ENCODE assay signal across 9 mouse cellular contexts in genomic region chr8:123410049-123410587, GRCm38 (mm10). TPM values are rescaled to one million over a fixed set of nuclear protein-coding genes. Genes with fewer than 3 reads are reported as not detected.
DNase-seq lines count a peak whose midpoint lies in the region; ATAC-seq and TF ChIP-seq lines count a peak whose summit lies in the region.
"Had no signal": no experiment of that assay in that cellular context is flagged by ENCODE, and none has a peak within 500 bp of the region (broad histone marks: within the 10 kb centered on the region; RNA-seq: fewer than 3 reads in every experiment).

No protein-coding gene starts in this region.

- no peak overlapping the region for H3ac ChIP-seq in myocyte (ENCODE audit: control insufficient read depth, insufficient read length)

- H3K9ac ChIP-seq in liver, embryonic 16.5 days (ENCODE audit: low read depth, low read length) = no peak overlapping the region
- H3K9ac ChIP-seq in liver, embryonic 11.5 days (ENCODE audit: low read depth, low read length) = no peak overlapping the region
- H3K9ac ChIP-seq in embryonic facial prominence, embryonic 12.5 days = no peak overlapping the region
- no peak overlapping the region for H3K9ac ChIP-seq in heart, postnatal 0 days (replicated peaks; ENCODE audit: low read depth, low read length)

- TF ChIP-seq EP300 in heart, postnatal 0 days (IDR thresholded peaks at IDR 0.05; ENCODE audit: low read depth) = no peak

- 67% methylated on average over 8 of the region's 8 CpGs for WGBS in liver, embryonic 16.5 days (ENCODE audit: insufficient replicate concordance)
- 67% methylated on average over 8 of the region's 8 CpGs for WGBS in liver, embryonic 11.5 days
- 53% methylated on average over 8 of the region's 8 CpGs for WGBS in embryonic facial prominence, embryonic 12.5 days
- WGBS in heart, postnatal 0 days = 64% methylated on average over 8 of the region's 8 CpGs

- no peak overlapping the region for H3K27ac ChIP-seq in liver, embryonic 16.5 days (ENCODE audit: low read length)
- H3K27ac ChIP-seq in liver, embryonic 11.5 days (ENCODE audit: low read depth, low read length) = no peak overlapping the region
- 0 out of 2 replicates have a peak overlapping the region, but pooled peaks have one; percentile 5 for H3K27ac ChIP-seq in embryonic facial prominence, embryonic 12.5 days
- no peak overlapping the region for H3K27ac ChIP-seq in heart, postnatal 0 days (ENCODE audit: low read depth)

- no peak overlapping the region for H3K4me2 ChIP-seq in liver, embryonic 16.5 days (ENCODE audit: low read depth, low read length)
- H3K4me2 ChIP-seq in liver, embryonic 11.5 days = no peak overlapping the region
- peak overlapping the region; percentile 61 for H3K4me2 ChIP-seq in embryonic facial prominence, embryonic 12.5 days (replicated peaks)
- no peak overlapping the region for H3K4me2 ChIP-seq in heart, postnatal 0 days (ENCODE audit: low read depth, low read length)
- peak overlapping the region; percentile 79 for H3K4me2 ChIP-seq in myocyte (ENCODE audit: low read depth)

- no peaks in the 10 kb centered on the region for H3K36me3 ChIP-seq in liver, embryonic 16.5 days (ENCODE audit: control insufficient read depth, insufficient read depth)
- H3K36me3 ChIP-seq in liver, embryonic 11.5 days (ENCODE audit: control insufficient read depth, insufficient read depth, low read length) = no peaks in the 10 kb centered on the region
- no peaks in the 10 kb centered on the region for H3K36me3 ChIP-seq in embryonic facial prominence, embryonic 12.5 days
- no peaks in the 10 kb centered on the region for H3K36me3 ChIP-seq in heart, postnatal 0 days (replicated peaks; ENCODE audit: control insufficient read depth, insufficient read depth, low read length)
- no peaks in the 10 kb centered on the region for H3K36me3 ChIP-seq in myocyte (ENCODE audit: control insufficient read depth, insufficient read depth)

- TF ChIP-seq POLR2A in myocyte (IDR thresholded peaks at IDR 0.05; ENCODE audit: insufficient read length, low read depth) = no peak

- no peaks in the 10 kb centered on the region for H3K9me3 ChIP-seq in liver, embryonic 16.5 days (replicated peaks; ENCODE audit: control insufficient read depth, low read length)
- H3K9me3 ChIP-seq in liver, embryonic 11.5 days (ENCODE audit: control insufficient read depth, low read length) = no peaks in the 10 kb centered on the region
- H3K9me3 ChIP-seq in embryonic facial prominence, embryonic 12.5 days = no peaks in the 10 kb centered on the region
- H3K9me3 ChIP-seq in heart, postnatal 0 days (replicated peaks; ENCODE audit: control insufficient read depth, low read length) = no peaks in the 10 kb centered on the region

- H3K27me3 ChIP-seq in liver, embryonic 16.5 days (ENCODE audit: control insufficient read depth, insufficient read depth, low read depth, low read length) = peaks cover 51% of the 10 kb centered on the region
- H3K27me3 ChIP-seq in liver, embryonic 11.5 days (replicated peaks; ENCODE audit: control insufficient read depth, insufficient read depth, low read length) = peaks cover 57% of the 10 kb centered on the region
- peaks cover 61% of the 10 kb centered on the region for H3K27me3 ChIP-seq in embryonic facial prominence, embryonic 12.5 days
- H3K27me3 ChIP-seq in heart, postnatal 0 days (ENCODE audit: control insufficient read depth, insufficient read depth, low read length) = peaks cover 47% of the 10 kb centered on the region
- H3K27me3 ChIP-seq in myocyte (ENCODE audit: control insufficient read depth, insufficient read depth, insufficient read length) = no peaks in the 10 kb centered on the region

- 0 out of 2 replicates have a peak, but pooled peaks have one; percentile 9 for ATAC-seq in liver, embryonic 16.5 days (ENCODE audit: low read depth)
- ATAC-seq in liver, embryonic 11.5 days (replicated peaks; ENCODE audit: low FRiP score) = no peak
- ATAC-seq in embryonic facial prominence, embryonic 12.5 days (ENCODE audit: insufficient number of reproducible peaks, insufficient read depth, low FRiP score, low TSS enrichment) = no peak
- ATAC-seq in heart, postnatal 0 days (ENCODE audit: insufficient read depth, low read depth) = peak; percentile 55

- TF ChIP-seq CTCF in heart, postnatal 0 days (IDR thresholded peaks at IDR 0.05; ENCODE audit: low read depth) = no peak

- H3K4me3 ChIP-seq in liver, embryonic 16.5 days (ENCODE audit: low read depth, low read length) = no peak overlapping the region
- H3K4me3 ChIP-seq in liver, embryonic 11.5 days (ENCODE audit: low read depth, low read length) = no peak overlapping the region
- peak overlapping the region; percentile 46; the same call in 1 of the 2 replicates for H3K4me3 ChIP-seq in embryonic facial prominence, embryonic 12.5 days
- H3K4me3 ChIP-seq in heart, postnatal 0 days (ENCODE audit: low read depth, low read length) = no peak overlapping the region
- H3K4me3 ChIP-seq in myocyte = peak overlapping the region; percentile 40

- peaks cover 48% of the 10 kb centered on the region for H3K4me1 ChIP-seq in liver, embryonic 16.5 days (ENCODE audit: control insufficient read depth, low read depth, low read length)
- peaks cover 42% of the 10 kb centered on the region for H3K4me1 ChIP-seq in liver, embryonic 11.5 days (replicated peaks; ENCODE audit: control insufficient read depth, insufficient read depth, low read length)
- H3K4me1 ChIP-seq in embryonic facial prominence, embryonic 12.5 days = peaks cover 23% of the 10 kb centered on the region
- H3K4me1 ChIP-seq in heart, postnatal 0 days (ENCODE audit: control insufficient read depth, insufficient read depth) = peaks cover 20% of the 10 kb centered on the region

- no peak for DNase-seq in liver, embryonic 11.5 days (ENCODE audit: low spot score)
- peak; percentile 55 for DNase-seq in adipocyte (ENCODE audit: low spot score)
- DNase-seq in heart, postnatal 0 days (ENCODE audit: low spot score) = peak; percentile 75
- no peak for DNase-seq in thymus, adult 18-20 months
- no peak for DNase-seq in frontal cortex, postnatal 36 days (ENCODE audit: low spot score in 2 of 2)

- H3K79me2 ChIP-seq in myocyte (ENCODE audit: control insufficient read depth, insufficient read depth) = peaks cover 7% of the 10 kb centered on the region

TF ChIP-seq in myocyte, 11 proteins besides CTCF, POLR2A, EP300 and RAD21:
- no peak for TF ChIP-seq USF1 (IDR thresholded peaks at IDR 0.05; ENCODE audit: low read depth)
- TF ChIP-seq CEBPB (IDR thresholded peaks at IDR 0.05; ENCODE audit: insufficient read depth, poor library complexity, severe bottlenecking) = no peak
- TF ChIP-seq MYOG (IDR thresholded peaks at IDR 0.05; ENCODE audit: control insufficient read depth in 1 of 3, insufficient read depth in 1 of 3, insufficient read length in 2 of 3, low read depth in 2 of 3) = peak in 1 of 3 experiments; percentile 50
- no peak for TF ChIP-seq SRF (IDR thresholded peaks at IDR 0.05; ENCODE audit: control insufficient read depth, insufficient read length, low read depth)
- peak in 1 of 3 experiments; percentile 43 for TF ChIP-seq MYOD1 (IDR thresholded peaks at IDR 0.05; ENCODE audit: control insufficient read depth in 1 of 3, insufficient read length in 2 of 3, low read depth in 2 of 3)

RNA-seq across cellular contexts. Expression of gene Tubb3, which starts 1.1 kb away (rescaled TPM):
- polyA plus RNA-seq in liver, embryonic 16.5 days (2015; fragmentation: Nextera tagmentation; extraction: Ambion mirVana) = 0.35 and 0.64 TPM in 2 replicates
- 6.0 and 6.9 TPM in 2 replicates for polyA plus RNA-seq in liver, embryonic 11.5 days (2014; fragmentation: Nextera tagmentation; extraction: Ambion mirVana)
- 147 and 201 TPM in 2 replicates for polyA plus RNA-seq in embryonic facial prominence, embryonic 12.5 days (2016; fragmentation: Nextera tagmentation; extraction: Ambion mirVana)
- 1.8 and 6.1 TPM in 2 replicates for total RNA-seq in heart, postnatal 0 days (2014; rRNA removed; ENCODE audit: low replicate concordance)
- 0.40 and 1.3 TPM in 2 replicates for polyA plus RNA-seq in heart, postnatal 0 days (2015; fragmentation: Nextera tagmentation; extraction: Ambion mirVana)
- 85.5 TPM for polyA plus RNA-seq in myocyte (2012; fragmentation: generic; extraction: Trizol)

RNA-seq across cellular contexts. Expression of gene Mc1r, which starts 3.2 kb away (rescaled TPM):
- polyA plus RNA-seq in liver, embryonic 16.5 days (2015; fragmentation: Nextera tagmentation; extraction: Ambion mirVana) = not detected in 2 replicates
- 0.04 and 0.06 TPM in 2 replicates for polyA plus RNA-seq in liver, embryonic 11.5 days (2014; fragmentation: Nextera tagmentation; extraction: Ambion mirVana)
- 0.15 and 0.17 TPM in 2 replicates for polyA plus RNA-seq in embryonic facial prominence, embryonic 12.5 days (2016; fragmentation: Nextera tagmentation; extraction: Ambion mirVana)
- total RNA-seq in heart, postnatal 0 days (2014; rRNA removed; ENCODE audit: low replicate concordance) = not detected in 2 replicates
- polyA plus RNA-seq in heart, postnatal 0 days (2015; fragmentation: Nextera tagmentation; extraction: Ambion mirVana) = not detected in 2 replicates
- 0.02 TPM for polyA plus RNA-seq in myocyte (2012; fragmentation: generic; extraction: Trizol)
- polyA plus RNA-seq: spleen, adult 2 months had no signal

RNA-seq across cellular contexts. Expression of gene Def8, which starts 13.2 kb away (rescaled TPM):
- 9.9 and 11.3 TPM in 2 replicates for polyA plus RNA-seq in liver, embryonic 16.5 days (2015; fragmentation: Nextera tagmentation; extraction: Ambion mirVana)
- 27.0 and 32.7 TPM in 2 replicates for polyA plus RNA-seq in liver, embryonic 11.5 days (2014; fragmentation: Nextera tagmentation; extraction: Ambion mirVana)
- polyA plus RNA-seq in embryonic facial prominence, embryonic 12.5 days (2016; fragmentation: Nextera tagmentation; extraction: Ambion mirVana) = 42.2 and 42.7 TPM in 2 replicates
- 35.6 and 91.5 TPM in 2 replicates for total RNA-seq in heart, postnatal 0 days (2014; rRNA removed; ENCODE audit: low replicate concordance)
- polyA plus RNA-seq in heart, postnatal 0 days (2015; fragmentation: Nextera tagmentation; extraction: Ambion mirVana) = 28.3 and 30.9 TPM in 2 replicates
- polyA plus RNA-seq in myocyte (2012; fragmentation: generic; extraction: Trizol) = 19.6 TPM

RNA-seq across cellular contexts. Expression of gene Tcf25, which starts 36.6 kb away (rescaled TPM):
- 54.0 and 58.0 TPM in 2 replicates for polyA plus RNA-seq in liver, embryonic 16.5 days (2015; fragmentation: Nextera tagmentation; extraction: Ambion mirVana)
- 136 and 147 TPM in 2 replicates for polyA plus RNA-seq in liver, embryonic 11.5 days (2014; fragmentation: Nextera tagmentation; extraction: Ambion mirVana)
- polyA plus RNA-seq in embryonic facial prominence, embryonic 12.5 days (2016; fragmentation: Nextera tagmentation; extraction: Ambion mirVana) = 172 and 186 TPM in 2 replicates
- 172 and 193 TPM in 2 replicates for total RNA-seq in heart, postnatal 0 days (2014; rRNA removed; ENCODE audit: low replicate concordance)
- 123 and 127 TPM in 2 replicates for polyA plus RNA-seq in heart, postnatal 0 days (2015; fragmentation: Nextera tagmentation; extraction: Ambion mirVana)
- 177 TPM for polyA plus RNA-seq in myocyte (2012; fragmentation: generic; extraction: Trizol)

Comparison
In these comparisons a context has a peak if more than half of its experiments do, and no peak if none do; other contexts are left out.
1. ATAC-seq: peak in liver, embryonic 16.5 days (single experiment) and heart, postnatal 0 days (single experiment); none in liver, embryonic 11.5 days (single experiment) and embryonic facial prominence, embryonic 12.5 days (single experiment).
2. H3K4me2 ChIP-seq: peak in embryonic facial prominence, embryonic 12.5 days (single experiment) and myocyte (single experiment); none in liver, embryonic 16.5 days (single experiment), liver, embryonic 11.5 days (single experiment) and heart, postnatal 0 days (single experiment).
3. H3K4me3 ChIP-seq: peak in embryonic facial prominence, embryonic 12.5 days (single experiment) and myocyte (single experiment); none in liver, embryonic 16.5 days (single experiment), liver, embryonic 11.5 days (single experiment) and heart, postnatal 0 days (single experiment).
4. DNase-seq: peak in adipocyte (single experiment) and heart, postnatal 0 days (single experiment); none in liver, embryonic 11.5 days (single experiment), thymus, adult 18-20 months (0 of 2) and frontal cortex, postnatal 36 days (0 of 2).
5. RNA of gene Tubb3, which starts 1.1 kb away (polyA plus RNA-seq): 147 to 201 TPM in embryonic facial prominence, embryonic 12.5 days and 85.5 TPM in myocyte (single experiment); 6.0 to 6.9 TPM in liver, embryonic 11.5 days, 0.35 to 0.64 TPM in liver, embryonic 16.5 days and 0.40 to 1.3 TPM in heart, postnatal 0 days; every median in the first group is over 10 times any median in the second.